Mouse (Mus musculus): ENCODE measurements around the gene Tmem131. TPM values are rescaled to one million over a fixed set of nuclear protein-coding genes. Genes with fewer than 3 reads are reported as not detected.
"Not testable (repeated sequence)": the region's sequence is repeated elsewhere in the genome, so short reads cannot be mapped to it uniquely, and the experiment has no call there.

Gene Tmem131
- polyA plus RNA-seq, 1 experiment: 18.8 TPM

GRCm38 (mm10) chr1:36836274-36836954, 107.1 kb downstream of the Tmem131 start:
- Histone ChIP-seq H3K36me3 (ENCODE audit: control insufficient read depth, insufficient read depth, low read length) (peaks cover 4% of the 10 kb centered on the region), H3K4me3 (ENCODE audit: control insufficient read depth, low read depth, low read length) (no peak overlapping the region)
- TF ChIP-seq POLR2A (IDR thresholded peaks at IDR 0.05; ENCODE audit: control insufficient read depth, low read depth, low read length): no peak
- no peak for TF ChIP-seq CTCF (IDR thresholded peaks at IDR 0.05; ENCODE audit: control insufficient read depth, insufficient read depth, insufficient replicate concordance, low read depth, low read length)

GRCm38 (mm10) chr1:36835593-36835992, 107.9 kb downstream of the Tmem131 start:
- H3K4me3 ChIP-seq (ENCODE audit: control insufficient read depth, low read depth, low read length): no peak overlapping the region
- peaks cover 4% of the 10 kb centered on the region for H3K36me3 ChIP-seq (ENCODE audit: control insufficient read depth, insufficient read depth, low read length)
- no peak for TF ChIP-seq POLR2A (IDR thresholded peaks at IDR 0.05; ENCODE audit: control insufficient read depth, low read depth, low read length)
- TF ChIP-seq CTCF (IDR thresholded peaks at IDR 0.05; ENCODE audit: control insufficient read depth, insufficient read depth, insufficient replicate concordance, low read depth, low read length): no peak
- no peaks in the 10 kb centered on the region for H3K27me3 ChIP-seq (ENCODE audit: control insufficient read depth, insufficient read depth, low read length)
- no peak overlapping the region for H3K27ac ChIP-seq (ENCODE audit: control insufficient read depth, insufficient read depth, low read depth, low read length)
- H3K4me1 ChIP-seq (ENCODE audit: control insufficient read depth, insufficient read depth, low read length): no peaks in the 10 kb centered on the region; the same call in 1 of the 2 replicates

More at GRCm38 (mm10) chr1:36836274-36836954, 107.1 kb downstream of the Tmem131 start:
- Histone ChIP-seq H3K4me1 (ENCODE audit: control insufficient read depth, insufficient read depth, low read length) (no peaks in the 10 kb centered on the region; the same call in 1 of the 2 replicates), H3K27ac (ENCODE audit: control insufficient read depth, insufficient read depth, low read depth, low read length) (no peak overlapping the region), H3K27me3 (ENCODE audit: control insufficient read depth, insufficient read depth, low read length) (no peaks in the 10 kb centered on the region)

- TF ChIP-seq POLR2A (IDR thresholded peaks at IDR 0.05; ENCODE audit: control insufficient read depth, low read depth, low read length) (no peak), CTCF (IDR thresholded peaks at IDR 0.05; ENCODE audit: control insufficient read depth, insufficient read depth, insufficient replicate concordance, low read depth, low read length) (no peak)
- H3K36me3 ChIP-seq (ENCODE audit: control insufficient read depth, insufficient read depth, low read length): peaks cover 4% of the 10 kb centered on the region
- no peak overlapping the region for H3K4me3 ChIP-seq (ENCODE audit: control insufficient read depth, low read depth, low read length)
- H3K27me3 ChIP-seq (ENCODE audit: control insufficient read depth, insufficient read depth, low read length): no peaks in the 10 kb centered on the region
- H3K4me1 ChIP-seq (ENCODE audit: control insufficient read depth, insufficient read depth, low read length): no peaks in the 10 kb centered on the region; the same call in 1 of the 2 replicates
- H3K27ac ChIP-seq (ENCODE audit: control insufficient read depth, insufficient read depth, low read depth, low read length): 0 out of 2 replicates have a peak overlapping the region, but pooled peaks have one; percentile 13
Observed at GRCm38 (mm10) chr1:36834090-36834489, 109.4 kb downstream of the Tmem131 start.

- Histone ChIP-seq H3K27me3 (ENCODE audit: control insufficient read depth, insufficient read depth, low read length) (no peaks in the 10 kb centered on the region), H3K4me3 (ENCODE audit: control insufficient read depth, low read depth, low read length) (no peak overlapping the region), H3K4me1 (ENCODE audit: control insufficient read depth, insufficient read depth, low read length) (no peaks in the 10 kb centered on the region; the same call in 1 of the 2 replicates), H3K36me3 (ENCODE audit: control insufficient read depth, insufficient read depth, low read length) (peaks cover 6% of the 10 kb centered on the region), H3K27ac (ENCODE audit: control insufficient read depth, insufficient read depth, low read depth, low read length) (no peak overlapping the region)
- TF ChIP-seq CTCF (IDR thresholded peaks at IDR 0.05; ENCODE audit: control insufficient read depth, insufficient read depth, insufficient replicate concordance, low read depth, low read length) (no peak), POLR2A (IDR thresholded peaks at IDR 0.05; ENCODE audit: control insufficient read depth, low read depth, low read length) (no peak)
Observed at GRCm38 (mm10) chr1:36830913-36831866, 112.3 kb downstream of the Tmem131 start.

- Histone ChIP-seq H3K27me3 (ENCODE audit: control insufficient read depth, insufficient read depth, low read length) (no peaks in the 10 kb centered on the region), H3K4me1 (ENCODE audit: control insufficient read depth, insufficient read depth, low read length) (no peaks in the 10 kb centered on the region), H3K36me3 (ENCODE audit: control insufficient read depth, insufficient read depth, low read length) (peaks cover 5% of the 10 kb centered on the region), H3K4me3 (ENCODE audit: control insufficient read depth, low read depth, low read length) (no peak overlapping the region), H3K27ac (ENCODE audit: control insufficient read depth, insufficient read depth, low read depth, low read length) (no peak overlapping the region)
- TF ChIP-seq CTCF (IDR thresholded peaks at IDR 0.05; ENCODE audit: control insufficient read depth, insufficient read depth, insufficient replicate concordance, low read depth, low read length) (no peak), POLR2A (IDR thresholded peaks at IDR 0.05; ENCODE audit: control insufficient read depth, low read depth, low read length) (no peak)
Observed at GRCm38 (mm10) chr1:36824356-36824755, 119.1 kb downstream of the Tmem131 start.

- H3K27me3 ChIP-seq (ENCODE audit: control insufficient read depth, insufficient read depth, low read length); H3K4me1 ChIP-seq (ENCODE audit: control insufficient read depth, insufficient read depth, low read length); H3K27ac ChIP-seq (ENCODE audit: control insufficient read depth, insufficient read depth, low read depth, low read length); H3K4me3 ChIP-seq (ENCODE audit: control insufficient read depth, low read depth, low read length); H3K36me3 ChIP-seq (ENCODE audit: control insufficient read depth, insufficient read depth, low read length): not testable (repeated sequence)
Observed at GRCm38 (mm10) chr1:36821918-36822317, 121.5 kb downstream of the Tmem131 start.

- Histone ChIP-seq H3K4me1 (ENCODE audit: control insufficient read depth, insufficient read depth, low read length) (no peaks in the 10 kb centered on the region), H3K36me3 (ENCODE audit: control insufficient read depth, insufficient read depth, low read length) (no peaks in the 10 kb centered on the region; the same call in none of the 2 replicates)
- TF ChIP-seq POLR2A (IDR thresholded peaks at IDR 0.05; ENCODE audit: control insufficient read depth, low read depth, low read length) (no peak), CTCF (IDR thresholded peaks at IDR 0.05; ENCODE audit: control insufficient read depth, insufficient read depth, insufficient replicate concordance, low read depth, low read length) (no peak)
Observed at GRCm38 (mm10) chr1:36815166-36815565, 128.3 kb downstream of the Tmem131 start.

More at GRCm38 (mm10) chr1:36815166-36815565, 128.3 kb downstream of the Tmem131 start:
- H3K27me3 ChIP-seq (ENCODE audit: control insufficient read depth, insufficient read depth, low read length): no peaks in the 10 kb centered on the region
- H3K27ac ChIP-seq (ENCODE audit: control insufficient read depth, insufficient read depth, low read depth, low read length): no peak overlapping the region
- no peak overlapping the region for H3K4me3 ChIP-seq (ENCODE audit: control insufficient read depth, low read depth, low read length)
